Mouse (Mus musculus) large intestine, adult 2 months (tissue): ENCODE measurements around the gene Apoh. TPM values are rescaled to one million over a fixed set of nuclear protein-coding genes. Genes with fewer than 3 reads are reported as not detected.
A peak's percentile ranks its signal among the peaks of the same experiment; 100 is the strongest.

Experiments
- DNase-seq: peaks from one replicate; pipeline ENCODE4 v3.0.0-alpha.2; 2012; ENCODE audit warnings: low read depth, low spot score
- WGBS: fragments of 180-500 bp; shearing (Covaris S2); methylation state at CpG from one replicate; pipeline ENCODE4 v1.1.7; 2018; 5-methylcytosine and 5-hydroxymethylcytosine counted together
- polyA plus RNA-seq: library from polyadenylated mRNA; depleted of rRNA; stranded (reverse); fragments of >200 nt; gene quantifications from 2 replicates; pipeline ENCODE4 v1.2.3, GENCODE M21; 2012; rRNA removed

Gene Apoh
- polyA plus RNA-seq, result 0.84 and 1.6 TPM in 2 replicates

DNA sequence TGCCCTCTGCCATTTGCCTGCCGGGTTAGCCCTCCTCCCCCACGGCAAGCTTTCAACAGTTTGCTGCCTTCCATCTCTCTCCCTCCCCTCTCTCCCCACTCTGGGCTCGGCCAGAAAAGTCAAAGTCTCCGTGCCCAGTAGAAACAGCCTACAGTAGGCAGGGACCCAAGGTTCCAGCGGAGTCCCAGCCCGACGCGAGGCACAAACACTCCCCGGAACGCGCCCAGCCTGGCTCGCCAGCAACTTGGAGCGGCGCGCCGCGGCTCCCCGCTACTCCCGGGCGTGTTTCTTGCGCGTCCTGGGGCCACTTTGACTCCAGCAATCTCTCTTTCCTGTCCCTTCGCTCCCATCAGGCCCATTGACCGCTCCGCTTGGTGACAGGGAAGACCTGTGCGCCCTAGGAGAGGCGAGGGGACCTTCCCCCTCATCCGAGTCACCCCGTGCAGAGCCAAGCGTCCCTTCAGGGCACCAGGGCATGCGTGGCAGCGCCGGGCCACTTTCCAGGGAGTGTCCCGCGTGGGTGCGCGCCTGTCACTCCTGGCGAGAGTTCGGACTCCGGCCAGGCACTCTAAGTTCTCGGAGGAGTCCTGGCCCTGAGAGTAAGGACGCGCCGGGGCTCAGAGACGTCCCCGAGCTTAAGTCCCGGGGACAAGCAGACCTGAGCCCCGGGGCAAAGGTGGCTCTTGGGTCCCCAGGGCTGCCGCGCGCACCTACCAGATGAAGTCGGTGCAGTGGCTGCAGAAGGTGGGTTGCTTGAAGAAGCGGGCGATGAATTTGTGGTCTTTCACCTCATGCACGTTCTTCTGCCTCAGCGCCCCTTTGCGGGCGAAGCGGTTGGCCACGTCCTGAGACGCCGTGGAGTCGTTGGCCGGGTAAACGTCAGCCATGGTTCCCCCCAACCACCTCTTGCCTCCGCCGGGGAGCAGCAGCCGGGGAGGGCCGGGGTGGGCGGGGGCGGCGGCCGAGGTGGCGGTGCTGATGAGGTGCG lies at the start of gene Apoh:
Apoh (plus strand) TSS at position 574 of the 988 bp plus-strand sequence.
- under 1% methylated on average over 75 of the region's 75 CpGs for WGBS
- DNase-seq, result no peak

DNA sequence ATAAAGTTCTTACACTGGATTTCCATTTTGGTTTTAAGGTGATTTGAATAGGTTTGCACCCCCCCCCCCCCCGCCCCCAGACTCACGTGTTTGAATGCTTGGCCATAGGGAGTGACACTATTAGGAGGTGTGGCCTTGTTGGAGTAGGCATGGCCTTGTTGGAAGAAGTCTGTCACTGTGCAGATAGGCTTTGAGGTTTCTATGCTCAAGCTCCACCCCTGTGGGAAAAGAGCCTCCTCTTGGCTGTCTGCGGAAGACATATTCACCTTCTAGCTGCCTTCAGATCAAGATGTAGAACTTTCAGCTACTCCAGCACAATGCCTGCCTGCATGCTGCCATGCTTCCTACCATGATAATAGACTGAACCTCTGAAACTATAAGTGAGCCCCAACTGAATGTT lies 49.3 kb upstream of the Apoh start:
- 32% methylated on average over 3 of the region's 3 CpGs for WGBS

DNA sequence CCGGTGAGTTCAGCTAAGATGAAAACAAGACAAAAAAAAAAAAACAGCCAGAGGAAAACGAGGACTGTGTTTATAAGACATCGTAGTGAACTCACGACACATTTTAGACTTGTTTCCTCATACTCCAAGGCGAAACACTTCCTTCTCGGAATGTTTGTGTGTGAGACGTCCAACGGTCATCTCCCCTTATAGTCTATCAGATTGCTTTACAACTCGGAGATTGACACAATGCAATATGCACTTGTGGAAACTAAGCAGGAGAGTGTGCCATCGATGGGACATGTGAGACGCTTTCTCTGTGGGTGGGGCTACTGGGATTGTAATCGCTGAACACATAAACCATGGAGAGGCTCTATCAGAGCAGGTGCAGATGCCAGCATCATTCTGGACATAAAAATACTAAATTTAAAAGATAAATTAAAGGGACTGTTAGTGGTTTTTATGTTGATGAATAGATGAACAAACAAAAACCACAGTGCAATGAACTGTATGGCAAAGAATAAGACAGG lies 48.8 kb upstream of the Apoh start:
- WGBS, result 35% methylated on average over 12 of the region's 12 CpGs
- peak; percentile 75 for DNase-seq

More for the DNA sequence above, 49.3 kb upstream of the Apoh start:
- no peak for DNase-seq

DNA sequence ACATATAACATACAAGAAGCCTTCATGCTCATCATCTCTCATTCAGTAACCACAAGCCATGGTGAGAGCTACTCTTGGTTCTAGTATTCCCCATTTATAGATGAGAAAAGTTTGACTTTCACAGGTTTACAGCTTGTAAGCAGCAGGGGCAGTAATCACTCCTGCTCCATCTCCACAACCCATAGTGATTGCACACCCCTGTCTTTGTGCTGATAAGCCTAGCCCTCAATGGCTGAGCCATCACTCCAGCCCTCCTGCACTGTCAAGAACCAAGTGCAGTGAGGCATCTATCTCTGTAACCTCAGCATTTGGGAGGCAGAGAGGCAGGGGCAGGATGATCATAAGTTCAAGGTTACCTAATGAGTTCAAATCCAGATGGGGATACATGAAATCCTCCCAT lies 47.8 kb upstream of the Apoh start:
- no peak for DNase-seq

DNA sequence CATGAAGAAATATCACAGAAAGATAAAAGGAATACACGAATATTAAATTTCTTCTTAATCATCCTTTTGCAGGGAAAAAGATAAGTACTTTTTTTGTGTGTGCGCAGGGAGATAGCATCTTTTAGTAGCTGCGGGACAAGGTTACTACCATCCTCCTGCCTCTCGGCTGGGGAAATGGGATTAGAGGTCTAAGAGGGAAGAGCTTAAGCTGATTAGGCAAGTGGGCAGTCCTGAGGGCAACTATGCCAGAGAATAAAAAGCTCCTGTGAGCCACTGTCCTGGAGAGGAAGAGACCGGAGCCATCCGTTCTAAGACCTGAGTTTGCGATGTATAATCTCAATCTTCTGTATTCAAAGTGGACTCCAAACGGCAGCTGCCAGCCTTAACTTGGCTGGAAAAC lies 45.2 kb upstream of the Apoh start:
- 85% methylated on average over 8 of the region's 8 CpGs for WGBS
- no peak for DNase-seq

DNA sequence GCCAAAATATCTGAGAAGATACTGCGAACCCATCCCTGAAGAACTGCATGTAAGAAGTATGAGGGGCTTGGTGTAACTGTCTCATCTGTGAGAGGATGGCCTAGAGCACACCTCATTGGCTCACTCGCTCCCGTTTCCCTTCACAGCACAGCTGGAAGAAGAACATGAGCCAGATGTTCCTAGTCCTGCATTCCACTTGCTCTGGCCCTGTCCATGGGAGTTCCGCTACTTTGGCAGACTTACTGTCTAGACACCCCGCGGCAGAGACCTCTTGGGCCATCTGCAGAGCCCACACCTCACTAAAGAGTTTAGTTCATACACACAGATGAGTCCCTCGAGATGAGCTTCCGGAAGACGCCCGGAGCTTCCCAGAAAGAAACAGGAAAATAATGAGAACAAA lies 43.2 kb upstream of the Apoh start:
- no peak for DNase-seq
- WGBS, result 85% methylated on average over 10 of the region's 10 CpGs

DNA sequence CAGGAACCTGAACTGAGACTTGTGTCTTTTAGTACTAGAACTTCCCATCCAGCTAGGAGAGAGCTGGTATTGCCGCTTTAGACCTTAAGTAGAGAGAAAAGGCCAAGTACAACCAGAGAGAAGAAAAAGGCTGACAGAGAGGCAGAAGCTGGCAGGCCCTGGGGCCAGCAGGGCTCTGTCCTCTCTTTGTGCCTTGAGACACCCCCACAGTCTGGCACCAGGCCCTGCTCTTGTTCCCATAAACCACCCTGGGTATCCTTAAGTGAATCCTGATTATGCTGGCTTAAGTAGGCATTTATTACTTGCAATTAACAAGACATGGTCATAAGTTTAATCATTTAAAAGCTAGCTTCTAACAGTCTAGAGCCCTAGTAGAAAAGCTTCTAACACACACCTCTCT lies 42.7 kb upstream of the Apoh start:
- 77% methylated on average over 1 of the region's 1 CpGs for WGBS
- DNase-seq, result no peak

DNA sequence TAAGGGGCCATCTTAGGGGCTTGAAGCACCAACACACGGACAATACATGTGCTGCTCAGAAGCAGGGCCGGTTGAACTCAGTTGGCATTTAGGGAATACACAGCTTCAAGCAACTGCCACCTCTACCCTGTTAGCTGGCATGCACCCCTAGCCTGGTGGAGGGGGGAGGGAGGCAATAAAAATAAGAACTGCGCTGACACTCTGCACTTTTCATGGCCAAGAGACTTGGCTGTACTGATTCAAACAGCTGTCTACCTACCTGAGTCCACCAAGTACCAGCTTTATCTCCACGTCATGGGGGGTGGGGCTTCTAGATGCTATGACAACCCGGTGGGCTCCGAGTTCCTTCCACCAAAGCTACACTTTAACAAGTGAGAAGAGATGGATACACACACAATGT lies 42.1 kb upstream of the Apoh start:
- no peak for DNase-seq
- 36% methylated on average over 6 of the region's 6 CpGs for WGBS

DNA sequence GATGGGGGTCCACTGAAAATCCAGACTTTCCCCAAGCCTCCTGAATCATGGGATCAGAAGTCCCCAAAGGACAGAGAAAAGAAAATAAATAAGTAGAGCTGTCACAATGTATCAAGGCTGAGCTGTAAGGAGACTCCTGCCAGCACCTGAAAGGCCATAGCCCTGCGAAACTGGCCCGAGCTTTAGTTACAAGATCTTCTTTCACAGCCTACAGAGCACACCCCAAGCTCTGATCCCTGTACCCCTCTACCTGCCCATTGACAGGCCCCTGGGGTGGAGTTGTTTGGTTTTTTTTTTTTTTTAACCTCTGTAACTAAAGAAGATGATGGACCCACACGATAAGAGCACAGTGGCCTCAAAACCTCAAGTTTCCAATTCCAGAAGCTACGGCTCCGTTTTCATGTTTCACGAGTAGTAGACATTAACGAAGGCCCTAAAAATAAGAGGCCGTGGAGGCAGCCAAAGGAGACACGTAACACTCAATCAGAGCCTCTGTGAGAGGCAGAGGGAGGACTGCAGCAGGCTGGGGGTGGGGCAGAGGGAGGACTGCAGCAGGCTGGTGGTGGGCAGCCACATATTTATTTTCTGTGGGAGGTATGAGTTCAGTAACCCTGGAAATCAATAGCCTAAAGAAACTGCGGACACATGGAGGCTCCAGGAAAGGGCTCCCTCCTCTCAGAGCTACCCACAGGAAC lies 41.2 kb upstream of the Apoh start:
- DNase-seq, result no peak
- 84% methylated on average over 10 of the region's 10 CpGs for WGBS

DNA sequence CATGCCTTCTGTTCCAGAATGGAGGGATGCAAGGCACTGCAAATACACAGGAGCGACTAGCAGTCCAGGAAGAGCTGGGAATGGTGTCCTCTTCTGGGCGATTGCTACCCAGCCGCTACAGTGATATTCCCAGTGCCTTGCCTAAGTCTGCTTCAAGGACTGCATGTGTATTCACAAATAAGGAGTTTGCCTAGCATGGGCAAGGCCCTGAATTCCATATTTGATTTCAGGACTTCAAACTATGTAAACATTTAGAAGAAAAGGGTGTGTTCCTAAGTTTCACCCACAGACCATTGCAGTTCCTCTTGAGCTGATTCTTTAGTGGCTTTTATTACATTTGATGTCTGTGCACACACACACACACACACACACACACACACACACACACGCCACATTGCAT lies 39.4 kb upstream of the Apoh start:
- no peak for DNase-seq
- WGBS, result 26% methylated on average over 4 of the region's 4 CpGs

DNA sequence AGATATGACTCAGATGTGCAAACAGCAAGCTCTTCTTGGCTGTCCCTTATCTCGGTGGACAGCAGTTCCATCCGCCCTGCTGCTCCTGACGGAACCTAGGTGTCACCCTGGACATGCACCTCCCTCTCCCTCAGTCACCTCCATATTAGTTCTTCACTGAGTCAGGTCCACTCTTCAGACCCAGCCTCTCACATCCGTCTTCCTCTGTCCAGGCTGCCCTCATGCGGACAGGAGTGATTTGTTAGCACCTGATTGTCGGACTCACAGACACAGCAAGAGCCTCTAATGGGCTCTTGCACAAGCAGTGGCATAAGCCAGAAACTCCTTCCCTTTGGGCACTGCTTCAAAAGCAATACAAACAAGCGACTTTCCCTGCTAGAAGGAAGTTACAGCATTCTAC lies 35.9 kb upstream of the Apoh start:
- DNase-seq, result no peak
- WGBS, result 29% methylated on average over 7 of the region's 7 CpGs

DNA sequence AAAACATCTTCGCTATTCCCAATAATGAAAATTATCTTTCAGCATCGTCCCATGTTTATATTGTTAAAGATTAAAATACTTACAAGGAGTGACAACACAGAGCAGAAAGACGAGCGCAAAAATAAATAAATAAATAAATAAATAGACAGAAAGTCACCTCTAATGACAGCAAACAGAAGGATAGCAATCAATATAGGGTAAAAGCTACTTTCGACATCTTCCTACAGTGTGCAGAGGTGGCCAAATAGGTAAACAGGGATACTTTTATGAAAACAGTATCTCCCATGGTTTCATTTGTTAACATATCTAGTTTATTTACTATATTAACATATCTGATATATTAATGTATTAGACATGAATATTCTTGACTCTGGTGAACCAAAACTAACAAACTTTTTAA lies 34.9 kb upstream of the Apoh start:
- 88% methylated on average over 5 of the region's 5 CpGs for WGBS
- no peak for DNase-seq

DNA sequence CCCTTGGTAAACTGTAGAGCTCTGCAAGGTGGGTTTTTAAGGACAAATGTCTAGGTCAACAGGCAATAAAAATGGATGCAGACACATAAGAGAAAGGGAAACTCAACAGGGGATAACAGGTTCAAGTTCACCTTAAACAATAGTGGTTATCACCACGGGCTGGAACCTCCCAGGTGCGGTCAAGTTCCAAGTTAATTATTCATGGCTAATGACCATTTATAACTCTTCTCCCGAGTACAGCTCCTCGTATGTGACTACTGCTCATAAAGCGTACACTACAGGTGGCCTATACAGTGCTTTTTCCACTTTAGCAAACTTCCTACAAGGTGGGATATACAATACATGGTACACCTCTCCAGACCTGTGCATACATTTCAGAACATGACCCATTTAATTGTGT lies 33.4 kb upstream of the Apoh start:
- DNase-seq, result no peak
- WGBS, result 44% methylated on average over 5 of the region's 5 CpGs

DNA sequence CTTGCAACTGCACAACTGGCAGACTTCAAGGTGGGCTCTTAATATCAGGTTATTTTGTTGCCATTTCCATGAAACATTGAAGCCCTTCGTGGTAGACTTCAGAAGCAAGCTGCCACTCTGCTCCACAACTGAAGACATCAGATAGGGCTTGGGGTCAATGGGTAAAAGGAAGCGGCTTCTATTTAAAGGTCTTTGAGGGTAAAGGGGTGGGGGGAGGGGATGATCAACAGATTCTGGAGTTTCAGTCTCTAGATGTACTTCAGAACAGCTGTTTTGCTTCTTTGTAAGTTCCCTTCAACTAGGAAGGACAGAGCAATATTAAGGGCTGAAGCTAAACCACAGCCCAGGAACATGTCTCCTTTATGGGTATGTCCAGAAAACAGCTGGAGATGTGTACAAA lies 31.2 kb upstream of the Apoh start:
- no peak for DNase-seq
- 82% methylated on average over 2 of the region's 2 CpGs for WGBS

DNA sequence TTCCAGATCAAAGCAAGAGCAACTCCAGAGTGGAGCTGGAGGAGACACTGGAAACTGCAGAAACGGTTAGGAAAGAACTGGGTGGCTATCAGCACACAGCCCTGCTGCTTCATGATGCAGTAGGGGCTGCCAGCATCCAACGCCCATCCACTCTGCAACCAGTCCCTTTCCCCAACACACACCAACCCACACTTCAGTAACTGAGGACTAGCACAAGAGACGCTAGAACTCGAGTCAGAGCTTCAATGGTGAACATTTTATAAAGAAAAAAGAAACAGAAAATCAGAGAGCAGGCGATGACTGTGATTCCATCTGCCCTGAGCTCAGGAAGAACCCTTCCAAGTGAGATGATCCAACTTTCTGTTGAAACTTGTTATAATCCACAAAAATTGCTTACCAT lies 30.6 kb upstream of the Apoh start:
- 63% methylated on average over 5 of the region's 5 CpGs for WGBS
- no peak for DNase-seq

DNA sequence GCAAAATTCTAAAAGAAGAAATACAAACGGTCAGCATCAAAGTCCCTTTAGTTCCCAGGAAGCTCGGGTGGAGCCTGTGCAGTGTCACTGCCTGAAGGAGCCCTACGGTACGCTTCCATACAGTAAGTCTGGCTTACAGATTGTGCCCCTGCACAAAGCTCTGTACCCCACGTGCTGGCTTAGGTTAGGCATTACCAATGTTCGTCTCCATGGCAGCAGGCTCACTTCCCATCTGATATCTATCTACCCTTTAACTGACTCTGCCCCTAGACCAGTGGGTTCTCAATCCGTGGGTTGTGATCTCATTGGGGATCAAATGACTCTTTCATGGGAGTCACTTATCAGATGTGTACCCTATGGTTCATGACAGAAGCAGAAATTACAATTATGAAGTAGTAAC lies 27.4 kb upstream of the Apoh start:
- 89% methylated on average over 7 of the region's 7 CpGs for WGBS
- no peak for DNase-seq

DNA sequence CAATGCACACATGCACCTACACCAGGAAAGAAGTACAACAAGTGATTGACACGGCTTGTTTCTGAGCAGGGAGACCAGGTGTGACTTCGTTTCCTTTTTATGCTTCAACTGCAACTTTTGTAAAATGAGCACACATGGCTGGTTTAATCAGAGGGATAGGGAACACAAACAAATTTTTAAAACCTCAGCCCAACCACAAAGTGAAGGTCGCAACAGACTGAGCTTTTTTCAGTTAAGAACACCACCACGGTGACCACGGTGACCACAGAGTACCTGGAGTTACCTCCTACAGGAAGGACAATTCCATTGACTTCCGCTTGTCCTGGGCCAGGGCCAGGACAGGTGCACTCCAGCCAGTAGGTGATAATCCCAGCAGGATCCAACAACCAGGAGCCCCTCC lies 25.3 kb upstream of the Apoh start:
- 43% methylated on average over 6 of the region's 6 CpGs for WGBS
- no peak for DNase-seq

DNA sequence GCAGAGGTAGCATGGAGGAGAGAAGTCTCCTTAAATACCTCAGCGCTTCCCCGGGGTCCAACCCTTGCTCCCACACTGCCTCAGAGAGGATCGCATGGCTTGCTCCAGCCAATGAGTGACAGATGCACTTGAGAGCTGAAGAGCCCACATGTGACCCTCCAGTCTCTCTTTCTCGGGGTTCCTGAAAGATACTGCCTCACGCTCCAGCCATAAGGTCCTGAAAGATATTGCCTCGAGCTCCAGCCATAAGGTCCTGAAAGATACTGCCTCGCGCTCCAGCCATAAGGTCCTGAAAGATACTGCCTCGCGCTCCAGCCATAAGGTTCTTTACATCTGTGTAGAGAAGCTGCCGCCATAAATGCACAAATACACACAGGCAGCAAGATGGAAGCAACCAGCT lies 24.0 kb upstream of the Apoh start:
- DNase-seq, result no peak
- 91% methylated on average over 11 of the region's 11 CpGs for WGBS

DNA sequence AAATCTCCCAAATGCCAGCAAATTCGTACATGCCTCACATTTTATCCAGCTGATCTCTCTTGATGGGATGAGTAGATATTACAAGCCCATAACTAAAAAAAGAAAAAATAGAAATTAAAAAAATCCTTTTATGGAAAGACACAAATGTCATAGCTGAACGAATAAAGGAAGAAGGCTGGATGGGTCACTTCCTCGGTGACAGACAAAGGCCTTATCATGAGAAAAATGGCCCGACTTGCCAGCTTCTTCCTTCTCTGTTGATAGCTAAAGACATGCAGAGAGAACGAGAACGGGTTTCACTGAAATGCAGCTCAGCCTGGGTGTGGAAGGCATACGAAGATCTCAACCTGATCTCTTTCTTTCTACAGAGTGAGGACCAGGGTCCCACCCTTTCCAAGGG lies 22.6 kb upstream of the Apoh start:
- 80% methylated on average over 7 of the region's 7 CpGs for WGBS
- no peak for DNase-seq

DNA sequence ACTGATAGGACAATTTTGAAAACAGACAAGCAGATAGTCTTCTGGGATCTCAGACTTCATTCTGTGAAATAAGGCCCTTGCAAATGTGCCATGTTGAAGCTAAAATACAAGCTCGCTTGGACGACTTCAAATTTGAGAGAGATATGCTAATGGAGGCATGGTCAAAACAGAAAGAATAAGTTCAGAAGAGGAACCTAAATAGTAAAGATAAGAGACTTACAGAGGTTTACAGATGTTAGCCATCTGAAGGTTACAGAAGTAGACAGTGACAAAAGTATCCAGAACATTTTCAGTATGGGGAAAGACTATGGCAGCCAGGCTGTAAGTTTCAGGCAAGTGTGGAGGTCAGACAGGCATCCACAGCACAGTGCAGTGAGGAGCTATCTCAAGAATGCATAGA lies 21.0 kb upstream of the Apoh start:
- 88% methylated on average over 2 of the region's 2 CpGs for WGBS
- DNase-seq, result no peak

DNA sequence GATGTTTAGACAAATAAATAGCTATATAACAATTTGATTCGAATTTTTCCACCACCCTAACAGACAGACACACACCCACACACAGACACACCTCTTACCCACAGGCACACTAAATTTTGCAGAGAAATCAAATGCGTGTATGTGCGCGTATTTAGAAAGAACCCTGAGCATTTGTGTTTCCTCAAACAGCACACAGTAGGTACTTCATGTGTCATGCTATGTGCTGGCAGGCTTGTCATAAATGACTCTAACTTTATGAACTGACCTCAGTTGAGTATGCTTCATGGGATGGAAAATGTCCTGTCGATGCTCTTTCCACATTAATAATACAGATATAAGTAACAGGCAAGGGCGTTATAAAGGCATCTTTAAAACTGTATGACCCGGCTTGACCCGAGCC lies 17.2 kb upstream of the Apoh start:
- 76% methylated on average over 8 of the region's 8 CpGs for WGBS
- no peak for DNase-seq
